1 mouse cellular context compared by ENCODE assay signal in the genomic region with DNA sequence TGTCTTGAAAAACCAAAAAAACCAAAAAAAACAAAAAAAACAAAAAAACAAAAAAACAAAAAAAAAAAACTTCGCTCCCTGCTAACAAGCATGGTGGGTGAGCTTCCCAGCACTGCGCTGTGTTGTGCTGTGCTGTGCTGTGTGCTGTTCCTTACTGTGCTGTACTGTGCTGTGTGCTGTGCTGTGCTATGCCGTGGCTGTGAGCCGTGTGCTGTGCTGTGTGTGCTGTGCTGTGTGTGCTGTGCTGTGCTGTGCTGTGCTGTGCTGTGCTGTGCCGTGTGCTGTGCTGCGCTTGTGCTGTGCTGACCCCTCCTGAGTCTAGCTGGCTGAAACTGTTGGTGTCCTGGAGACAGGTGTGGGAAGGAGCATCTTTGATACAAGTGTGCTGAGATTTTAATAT.
TF ChIP-seq lines count a peak whose summit lies in the region.

No protein-coding gene starts in this region.

TF ChIP-seq in myocyte, 11 proteins besides CTCF, POLR2A, EP300 and RAD21 (continued from another document):
- TF ChIP-seq CEBPB (IDR thresholded peaks at IDR 0.05; ENCODE audit: insufficient read depth, poor library complexity, severe bottlenecking) (no peak), POLR2AphosphoS2 (IDR thresholded peaks at IDR 0.05; ENCODE audit: insufficient read length, low read depth) (no peak), MYOD1 (IDR thresholded peaks at IDR 0.05; ENCODE audit: control insufficient read depth in 1 of 3, insufficient read length in 2 of 3, low read depth in 2 of 3) (no peak), E2F4 (IDR thresholded peaks at IDR 0.05; ENCODE audit: insufficient read depth) (no peak), TCF12 (IDR thresholded peaks at IDR 0.05; ENCODE audit: insufficient read depth, poor library complexity, severe bottlenecking) (no peak)
